Mouse (Mus musculus) heart, adult 10 weeks (tissue): Measurements from ENCODE around the gene Serhl. TPM values are rescaled to one million over a fixed set of nuclear protein-coding genes. Genes with fewer than 3 reads are reported as not detected.

Experiments
- polyA plus RNA-seq: library from polyadenylated mRNA; stranded (reverse); fragments of 350-450 nt; fragmentation: Illumina TruSeq; extraction: RNeasy Lipid Tissue Mini Kit (QIAGEN cat#74804); gene quantifications from one replicate; pipeline ENCODE4 v1.2.3, GENCODE M21; 2014; ENCODE audit warnings: low read depth, low replicate concordance

The Serhl gene
- 53.6 TPM for polyA plus RNA-seq

DNA sequence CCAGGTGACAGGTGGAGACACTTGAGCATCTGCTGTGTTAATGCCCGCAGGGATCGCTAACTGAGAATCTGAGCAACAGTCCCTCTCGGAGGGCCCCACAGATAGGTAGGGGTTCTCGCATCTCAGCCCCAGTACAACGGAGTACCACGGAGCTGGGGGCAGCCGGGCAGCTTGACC, at the start of gene Serhl:
Gene Serhl (plus strand): TSS at position 78 of the 177 bp plus-strand sequence.

DNA sequence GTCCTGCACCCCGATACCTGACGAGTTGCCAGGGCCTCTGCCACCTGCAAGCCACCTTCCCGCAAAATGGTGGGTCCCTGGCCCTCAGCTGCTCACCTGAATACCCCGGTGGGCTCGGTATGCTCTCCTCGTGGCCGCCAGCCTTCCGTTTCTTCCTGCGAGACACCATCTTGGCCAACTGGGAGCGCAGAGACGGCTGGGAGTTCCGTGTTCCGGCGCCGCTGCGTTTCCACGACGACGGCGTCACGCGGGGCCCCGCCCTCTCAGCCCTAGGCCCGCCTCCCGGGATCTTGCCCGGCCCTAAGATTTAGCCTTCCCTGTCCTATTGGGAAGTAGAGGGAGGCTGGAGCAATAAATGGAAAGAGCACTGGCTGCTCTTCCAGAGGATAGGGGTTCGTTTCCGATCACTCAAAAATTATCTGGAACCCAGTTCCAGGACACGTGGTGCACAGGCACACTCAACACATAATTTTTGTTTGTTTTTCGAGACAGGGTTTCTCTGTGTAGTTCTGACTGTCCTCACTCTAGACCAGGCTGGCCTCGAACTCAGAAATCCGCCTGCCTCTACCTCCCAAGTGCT, 33.4 kb downstream of the Serhl start, which contains the start of gene Rrp7a:
Gene Rrp7a (minus strand): TSS at position 236 of the 580 bp plus-strand sequence.

DNA sequence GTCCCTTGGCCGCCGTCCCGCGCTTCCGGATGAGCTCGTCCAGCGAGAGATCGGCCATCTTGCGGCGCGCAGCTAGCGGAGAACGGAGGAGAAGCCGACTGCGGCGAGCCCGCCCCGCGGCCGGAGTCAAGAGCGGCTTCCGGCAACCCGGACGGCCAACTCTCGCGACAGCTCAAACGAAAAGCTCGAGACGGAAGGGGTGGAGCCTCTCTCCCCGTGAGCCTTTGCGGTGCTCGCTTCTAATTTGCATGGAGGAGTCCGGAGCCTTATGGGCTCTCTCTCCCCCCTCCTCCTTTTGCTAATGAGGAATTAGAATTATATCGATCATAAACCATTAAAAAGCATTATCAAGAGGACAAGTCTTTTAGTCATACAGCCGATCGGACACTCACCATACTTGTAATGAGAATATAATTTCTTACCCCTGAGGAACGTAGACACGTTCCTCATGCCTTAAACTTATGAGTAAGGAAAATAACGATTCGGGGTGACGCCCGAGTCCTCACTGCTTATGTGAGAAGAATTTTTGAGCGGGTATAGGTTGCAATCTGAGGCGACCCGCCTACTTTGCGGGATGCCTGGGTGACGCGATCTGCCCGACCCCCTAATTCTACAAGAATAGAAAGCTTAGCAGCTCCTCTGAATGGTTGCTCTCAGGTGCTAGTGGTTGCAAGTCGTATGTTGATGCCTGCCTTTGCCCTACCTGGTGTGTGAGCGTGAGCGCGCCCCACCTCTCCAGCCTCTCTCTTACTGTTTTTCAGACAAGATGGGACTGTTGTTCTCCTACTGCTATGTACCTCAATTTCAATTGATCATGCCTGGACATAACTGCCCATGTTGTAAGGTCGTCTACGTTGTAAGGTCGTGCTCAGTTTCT, 60.1 kb downstream of the Serhl start, which contains the start of gene Poldip3:
Gene Poldip3 (minus strand): TSS at position 189 of the 877 bp plus-strand sequence.

Other genes with a start within 250 kb of the Serhl start
- 9.1 TPM for gene Tcf20, start 101.6 kb upstream of the Serhl start, polyA plus RNA-seq
- gene Nfam1, start 56.2 kb upstream of the Serhl start, polyA plus RNA-seq = 1.9 TPM
- gene Rrp7a, start 33.3 kb downstream of the Serhl start, polyA plus RNA-seq = 23.3 TPM
- 18.6 TPM for gene Poldip3, start 59.9 kb downstream of the Serhl start, polyA plus RNA-seq
- gene Cyb5r3, start 83.1 kb downstream of the Serhl start, polyA plus RNA-seq = 67.9 TPM
- gene A4galt, start 162.3 kb downstream of the Serhl start, polyA plus RNA-seq = 4.6 TPM